Mouse (Mus musculus) cortical plate, adult 2 months (tissue): ENCODE measurements around the gene Meis2. TPM values are rescaled to one million over a fixed set of nuclear protein-coding genes. Genes with fewer than 3 reads are reported as not detected.

ENCODE experiments used
- H3K27ac ChIP-seq: fragments of 200-500 bp; 2 replicates; pipeline ENCODE4 v1.5.1; 2012; ENCODE audit warnings: low read length, control low read depth, inconsistent platforms; ENCODE audit not compliant: insufficient read depth
- H3K4me1 ChIP-seq: fragments of 200-500 bp; 2 replicates; pipeline ENCODE4 v1.6.1; 2011; ENCODE audit warnings: low read length; ENCODE audit not compliant: control insufficient read depth, insufficient read depth
- H3K4me3 ChIP-seq: fragments of 200-500 bp; 2 replicates; pipeline ENCODE4 v1.5.1; 2011; ENCODE audit warnings: mild to moderate bottlenecking, low read length, control low read depth; ENCODE audit not compliant: insufficient read depth
- CTCF ChIP-seq: fragments of 200-500 bp; IDR thresholded peaks from 2 replicates; pipeline ENCODE4 v1.5.1; 2011; ENCODE audit warnings: mild to moderate bottlenecking, control low read depth, low read length; ENCODE audit not compliant: insufficient read depth; ENCODE audit errors: extremely low read depth
- POLR2A ChIP-seq: fragments of 200-500 bp; IDR thresholded peaks from 2 replicates; pipeline ENCODE4 v1.6.1; 2011; ENCODE audit warnings: mild to moderate bottlenecking, low read length, control low read depth; ENCODE audit not compliant: insufficient read depth; ENCODE audit errors: extremely low read depth
- polyA plus RNA-seq: library from polyadenylated mRNA; depleted of rRNA; stranded (reverse); fragments of >200 nt; gene quantifications from 2 replicates; pipeline ENCODE4 v1.2.3, GENCODE M21; 2012

The Meis2 gene
- polyA plus RNA-seq, 1 experiment: 86.1 TPM

DNA sequence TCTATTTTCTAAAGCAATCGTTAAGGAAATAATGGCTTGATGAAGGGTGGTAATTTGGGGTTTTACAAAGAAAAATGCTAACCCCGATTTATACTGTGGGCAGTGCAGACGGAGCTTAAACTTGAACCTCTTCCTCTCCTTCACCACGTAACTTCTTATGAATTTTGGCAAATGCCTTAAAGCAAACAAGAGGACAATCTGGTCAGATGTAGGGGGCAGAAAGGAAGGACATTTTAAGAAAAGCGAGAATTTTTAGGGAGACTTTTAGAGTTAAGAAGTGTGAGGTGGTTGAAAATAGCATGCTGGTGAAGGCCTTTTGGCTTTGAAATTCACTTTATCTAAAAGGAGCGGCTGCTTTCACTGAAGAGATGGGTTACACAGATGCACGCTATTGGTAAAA, 3.3 kb upstream of the Meis2 start:
- H3K27ac ChIP-seq: peak overlapping the region; percentile 50; the same call in 1 of the 2 replicates
- H3K4me1 ChIP-seq: no peaks in the 10 kb centered on the region
- TF ChIP-seq POLR2A: no peak
- TF ChIP-seq CTCF: no peak
- peak overlapping the region; percentile 39; the same call in 1 of the 2 replicates for H3K4me3 ChIP-seq

DNA sequence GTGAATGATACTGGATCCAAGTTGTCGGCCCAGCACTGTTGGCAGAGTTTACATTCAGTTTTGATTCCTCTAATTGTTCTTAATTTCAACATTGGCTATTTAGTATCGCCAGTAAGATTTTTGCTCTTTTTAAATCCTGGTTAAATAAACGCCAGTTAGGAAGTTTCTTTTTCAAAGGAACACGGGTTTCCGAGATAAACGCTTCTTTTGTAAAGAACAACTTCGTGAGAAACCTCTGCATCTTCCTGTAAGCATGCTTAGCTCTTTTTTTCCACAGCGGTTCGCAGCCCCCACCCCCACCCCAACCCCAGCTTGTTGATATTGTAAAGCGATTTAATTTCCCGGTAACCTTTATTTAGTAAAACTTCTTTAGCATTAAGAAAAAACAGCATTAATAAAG, 2.8 kb upstream of the Meis2 start:
- H3K4me3 ChIP-seq: peak overlapping the region; percentile 78; the same call in 1 of the 2 replicates
- TF ChIP-seq POLR2A (no peak), CTCF (no peak)
- H3K27ac ChIP-seq: 0 out of 2 replicates have a peak overlapping the region, but pooled peaks have one; percentile 49
- no peaks in the 10 kb centered on the region for H3K4me1 ChIP-seq

DNA sequence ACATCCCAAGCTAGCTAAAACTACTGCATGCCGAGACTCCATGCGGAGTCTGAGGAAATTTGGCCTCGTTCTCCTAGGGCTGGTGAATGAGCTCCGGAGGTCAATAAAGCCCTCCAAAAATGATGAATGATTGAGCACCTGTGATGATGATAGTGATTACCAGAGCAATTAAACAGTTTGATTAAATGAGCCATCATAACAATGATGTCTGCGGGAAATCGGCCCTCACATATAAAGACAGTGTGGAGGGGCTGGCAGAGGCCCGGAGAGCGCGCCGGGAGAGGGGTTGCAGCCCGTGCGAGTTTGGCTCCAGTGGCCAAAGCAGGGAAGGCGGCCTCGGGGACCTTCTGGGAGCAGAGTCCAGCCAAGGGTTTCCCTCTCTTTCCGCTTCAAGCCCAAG, 2.1 kb upstream of the Meis2 start:
- no peak for TF ChIP-seq POLR2A
- TF ChIP-seq CTCF: no peak
- Histone ChIP-seq H3K4me3 (peak overlapping the region; percentile 78), H3K27ac (peak overlapping the region; percentile 80), H3K4me1 (no peaks in the 10 kb centered on the region)

DNA sequence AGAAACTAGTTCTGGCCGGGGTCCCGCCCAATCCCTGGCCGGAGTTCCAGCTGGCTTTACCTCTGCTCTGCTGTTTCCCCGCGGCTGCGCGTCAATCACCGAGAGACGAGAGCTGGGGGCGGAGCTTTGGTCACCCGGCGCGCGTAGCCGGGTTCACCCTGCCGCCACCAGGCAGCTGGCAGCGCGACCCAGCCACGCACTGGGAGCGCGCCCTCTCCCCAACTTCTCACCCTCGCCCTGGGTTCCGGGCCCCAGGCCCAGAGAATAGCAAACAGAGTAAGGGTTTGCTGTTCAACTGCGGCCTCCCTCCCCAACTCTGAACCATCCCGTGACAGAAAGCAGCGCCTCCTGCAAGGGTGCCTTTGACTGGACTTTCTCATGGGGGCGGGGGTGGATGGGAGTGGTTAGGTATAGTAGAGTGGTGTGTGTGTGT, 1.4 kb upstream of the Meis2 start:
- TF ChIP-seq CTCF (no peak), POLR2A (no peak)
- H3K4me1 ChIP-seq: no peaks in the 10 kb centered on the region
- H3K27ac ChIP-seq: peak overlapping the region; percentile 80; the same call in 1 of the 2 replicates
- peak overlapping the region; percentile 78 for H3K4me3 ChIP-seq

DNA sequence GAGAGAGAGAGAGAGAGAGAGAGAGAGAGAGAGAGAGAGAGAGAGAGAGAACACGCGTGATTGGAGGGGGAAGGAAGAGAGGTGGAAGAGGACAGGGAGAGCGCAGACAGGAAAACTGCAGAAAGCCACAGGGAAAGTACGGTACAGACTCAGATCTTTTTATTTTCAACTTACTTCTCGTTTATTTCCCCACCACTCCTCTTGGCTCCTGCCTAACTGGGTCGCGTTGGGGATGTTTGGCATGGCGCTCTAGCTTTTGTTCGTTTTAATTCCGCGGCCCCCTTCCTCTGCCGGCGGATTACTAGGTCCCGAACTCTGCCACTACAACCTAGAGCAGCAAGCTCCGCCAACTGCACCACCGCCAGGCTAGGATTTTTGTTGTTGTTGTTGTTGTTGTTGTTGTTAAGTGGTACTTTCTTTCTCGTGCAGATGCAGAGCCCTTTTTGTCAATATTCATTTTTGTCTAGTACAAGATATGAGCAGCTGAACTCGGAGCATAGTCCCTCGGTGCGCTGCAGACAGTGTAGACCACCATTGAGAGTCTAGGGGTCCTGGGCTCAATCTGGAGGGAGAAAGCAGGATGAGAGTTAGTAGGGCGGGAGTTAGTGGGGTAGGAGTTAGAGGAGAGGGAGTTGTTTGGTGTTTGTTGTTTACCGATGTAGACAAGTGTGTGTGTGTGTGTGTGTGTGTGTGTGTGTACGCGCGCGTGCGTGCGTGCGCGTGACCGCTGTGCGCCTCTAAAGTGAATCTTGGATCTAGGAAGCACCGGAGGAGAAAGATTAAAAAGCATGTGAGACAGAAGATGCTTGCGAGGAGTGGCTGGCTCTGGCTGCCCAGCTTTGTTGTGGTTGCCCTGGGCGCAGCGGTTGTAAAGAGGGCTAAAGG, 660 bp upstream of the Meis2 start:
- TF ChIP-seq CTCF: no peak
- TF ChIP-seq POLR2A: 0 out of 2 replicates have a peak, but pooled peaks have one; percentile 18
- H3K27ac ChIP-seq: peak overlapping the region; percentile 80
- H3K4me1 ChIP-seq: no peaks in the 10 kb centered on the region
- H3K4me3 ChIP-seq: peak overlapping the region; percentile 78

DNA sequence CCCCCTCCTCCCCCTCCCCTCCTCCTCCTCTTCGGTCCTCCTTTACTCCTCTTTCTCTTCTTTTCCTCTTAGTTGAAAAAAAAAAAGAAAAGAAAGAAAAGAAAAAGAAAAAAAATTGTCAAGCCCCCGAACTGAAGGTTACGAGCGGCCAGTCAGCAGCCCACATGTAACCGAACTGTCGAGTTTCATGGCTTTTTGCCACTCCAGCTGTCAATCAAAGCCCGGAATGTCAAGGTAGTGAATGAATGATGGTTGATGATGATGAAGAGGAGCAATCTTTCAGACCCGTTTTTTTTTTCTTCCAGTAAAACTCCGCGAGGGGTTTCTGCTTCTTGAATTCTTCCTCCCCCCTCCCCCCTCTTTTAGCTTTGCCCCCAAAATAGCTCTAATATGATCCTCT, 582 bp downstream of the Meis2 start:
- peak overlapping the region; percentile 78 for H3K4me3 ChIP-seq
- H3K4me1 ChIP-seq: no peaks in the 10 kb centered on the region
- TF ChIP-seq CTCF (no peak), POLR2A (no peak)
- H3K27ac ChIP-seq: peak overlapping the region; percentile 72; the same call in 1 of the 2 replicates

DNA sequence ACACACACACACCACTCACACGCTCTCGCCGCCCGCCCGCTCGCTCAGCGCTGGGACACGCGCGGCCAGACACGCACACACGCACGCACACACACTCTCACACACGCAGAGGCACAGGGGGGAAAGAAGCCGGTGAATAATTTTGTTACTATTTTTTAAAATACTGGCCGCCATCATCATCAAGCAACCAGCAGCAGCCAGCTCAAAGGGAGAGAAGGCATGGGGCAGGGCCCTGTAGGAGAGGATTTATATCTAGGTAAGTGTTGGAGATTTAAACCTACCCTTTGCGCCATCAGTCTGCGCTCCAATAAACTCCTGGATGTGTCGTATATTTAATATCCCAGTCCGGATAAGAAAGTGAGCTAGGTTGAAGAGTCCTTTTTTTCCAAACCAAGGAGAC, 1.1 kb downstream of the Meis2 start:
- Histone ChIP-seq H3K4me1 (no peaks in the 10 kb centered on the region), H3K27ac (peak overlapping the region; percentile 47; the same call in 1 of the 2 replicates), H3K4me3 (peak overlapping the region; percentile 78)
- TF ChIP-seq CTCF (no peak), POLR2A (no peak)

DNA sequence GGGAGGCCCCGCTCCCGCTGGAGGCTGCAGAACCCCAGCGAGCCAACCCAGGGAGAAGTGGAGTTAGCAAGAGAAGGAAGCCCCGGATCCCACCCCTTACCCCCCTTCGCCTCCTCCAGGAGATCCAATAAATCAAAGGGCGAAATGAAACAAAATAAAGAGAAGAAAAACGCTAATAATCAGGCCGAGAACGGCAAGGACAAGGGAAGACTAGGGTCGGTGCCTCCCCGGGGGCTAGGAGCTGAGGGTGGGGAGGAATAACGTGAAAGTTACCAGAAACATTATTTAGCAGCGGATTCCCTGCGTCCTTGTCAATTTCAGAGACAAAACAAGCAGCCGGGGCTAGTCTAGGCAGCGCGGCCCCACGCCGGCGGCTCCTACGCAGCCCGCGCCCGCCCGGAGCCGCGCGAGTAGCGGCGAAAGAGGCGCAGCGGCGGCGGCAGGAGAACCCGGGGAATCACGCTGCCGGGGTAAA, 1.8 kb downstream of the Meis2 start:
- Histone ChIP-seq H3K4me3 (peak overlapping the region; percentile 78), H3K4me1 (no peaks in the 10 kb centered on the region), H3K27ac (peak overlapping the region; percentile 47; the same call in 1 of the 2 replicates)
- TF ChIP-seq CTCF: no peak
- no peak for TF ChIP-seq POLR2A

DNA sequence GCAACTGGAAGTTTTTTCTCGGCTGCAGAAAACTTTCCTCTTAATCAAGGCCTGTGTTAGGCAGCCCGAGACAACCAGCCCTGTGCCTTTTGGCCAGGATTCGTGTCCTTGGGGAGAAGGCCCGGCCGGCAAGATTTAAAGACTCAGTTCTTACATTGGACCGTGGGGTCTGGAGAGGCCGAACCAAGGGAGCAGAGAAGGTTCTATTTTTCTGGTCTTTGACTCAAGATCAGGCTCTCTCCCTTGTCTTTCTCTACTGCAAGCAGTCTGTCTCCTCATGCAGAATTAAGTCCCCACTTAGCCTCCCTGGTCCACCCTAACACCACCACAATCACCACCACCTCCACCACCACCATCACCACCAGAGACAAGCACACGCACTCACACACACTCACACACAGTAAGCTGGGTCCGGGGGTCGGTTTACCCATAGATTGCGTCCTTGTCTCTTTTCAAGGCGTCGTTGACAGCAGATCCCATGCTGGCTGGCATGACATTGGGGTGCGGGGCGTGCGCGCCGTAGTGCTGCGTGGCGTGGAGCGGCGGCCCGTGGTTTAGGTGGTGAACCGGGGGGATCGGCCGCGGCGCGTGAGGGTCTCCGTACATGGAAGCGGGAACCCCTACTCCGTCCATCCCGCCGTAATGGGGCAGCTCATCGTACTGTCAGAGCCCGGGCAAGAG, 2.7 kb downstream of the Meis2 start:
- TF ChIP-seq POLR2A (no peak), CTCF (no peak)
- Histone ChIP-seq H3K4me3 (peak overlapping the region; percentile 78), H3K4me1 (no peaks in the 10 kb centered on the region), H3K27ac (peak overlapping the region; percentile 95)

DNA sequence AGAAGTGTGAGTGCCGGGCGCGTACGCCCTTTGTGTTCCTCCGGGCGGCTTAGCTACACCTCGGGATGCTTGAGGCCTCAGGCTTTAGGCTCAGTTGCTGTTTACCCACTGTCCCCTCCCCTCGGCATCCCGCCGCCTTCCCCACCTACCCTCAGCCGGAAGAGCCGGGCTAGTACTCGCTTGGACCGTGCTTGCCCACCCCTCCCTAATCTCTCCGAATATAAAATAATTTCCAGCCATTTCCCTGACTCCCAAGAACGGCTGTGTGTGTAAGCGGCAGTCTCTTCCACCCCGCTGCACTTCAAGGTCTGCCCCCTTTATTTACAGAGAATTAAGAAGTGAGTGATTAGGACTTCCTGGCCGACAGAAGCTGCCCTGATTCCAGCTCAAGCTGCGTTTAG, 3.4 kb downstream of the Meis2 start:
- H3K27ac ChIP-seq: peak overlapping the region; percentile 95; the same call in 1 of the 2 replicates
- TF ChIP-seq POLR2A: no peak
- TF ChIP-seq CTCF: no peak
- peak overlapping the region; percentile 78 for H3K4me3 ChIP-seq

More for the DNA sequence above, 3.4 kb downstream of the Meis2 start:
- no peaks in the 10 kb centered on the region for H3K4me1 ChIP-seq
